Mouse (Mus musculus): ENCODE measurements around the gene Zscan2. TPM values are rescaled to one million over a fixed set of nuclear protein-coding genes. Genes with fewer than 3 reads are reported as not detected.

Gene Zscan2
- total RNA-seq (2021), result 1 to 10 TPM; 4.7 to 6.2 TPM
- long read RNA-seq, experiment 1, partial matches to known transcripts, result 0 of 4 reads
- long read RNA-seq, experiment 1, other reads (novel, unspliced or antisense), result 1 of 4 reads
- long read RNA-seq, experiment 2, partial matches to known transcripts, result 0 of 1 reads
- long read RNA-seq, experiment 2, other reads (novel, unspliced or antisense), result 0 of 1 reads

DNA sequence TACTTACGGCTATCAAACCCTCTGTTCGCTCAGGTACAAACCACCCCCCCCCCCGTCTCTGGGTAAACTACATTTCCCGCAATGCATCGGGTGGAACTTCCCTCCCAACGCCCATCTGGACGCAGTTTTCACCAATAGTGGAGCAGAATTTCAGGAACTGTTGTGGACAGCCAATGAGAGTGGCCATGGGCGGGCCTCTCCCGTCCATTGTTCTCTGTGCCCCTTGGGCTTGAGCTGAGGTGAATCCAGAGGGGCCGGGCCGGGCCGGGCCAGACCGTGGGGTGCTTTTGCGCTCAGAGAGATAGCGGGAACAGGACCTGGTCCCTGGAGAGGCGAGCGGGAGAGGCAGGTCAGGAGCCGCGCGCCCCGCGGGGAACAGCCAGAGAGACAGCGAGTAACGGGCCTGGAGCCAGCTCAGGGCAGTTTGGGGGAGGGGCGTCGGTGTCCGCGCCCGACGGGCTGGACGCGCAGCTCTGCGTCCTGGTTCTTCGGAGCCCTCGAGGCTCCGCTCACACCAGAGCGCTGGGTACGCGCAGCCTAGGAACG, at the start of gene Zscan2:
Gene Zscan2 (plus strand): TSS at position 192 of the 546 bp plus-strand sequence.
- DNase-seq, result peak; percentile 90 to 91

- peak; percentile 33 to 70 for DNase-seq
Observed at GRCm38 (mm10) chr7:80813397-80813796, 47.3 kb upstream of the Zscan2 start.

DNA sequence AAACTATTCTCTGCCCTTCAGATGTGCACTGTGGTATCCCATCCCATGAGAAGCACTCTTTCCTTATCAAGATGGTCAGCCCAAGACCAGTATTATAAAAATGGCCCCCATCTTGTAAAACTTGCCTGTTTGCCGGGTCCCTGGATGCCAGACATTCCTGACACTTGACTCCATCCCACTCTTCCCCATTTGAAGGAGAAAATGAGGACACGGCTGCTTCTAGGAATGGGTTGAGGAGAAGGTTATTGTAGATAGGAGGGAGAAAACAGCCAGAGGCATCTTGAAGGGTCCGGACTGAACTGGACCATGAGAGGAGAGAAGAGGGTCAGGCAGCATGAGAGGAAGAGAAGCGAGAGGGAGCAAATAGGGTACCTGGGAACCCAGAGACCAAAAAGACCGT, 44.1 kb upstream of the Zscan2 start:
- no peak for DNase-seq

- DNase-seq, result no peak
Observed at GRCm38 (mm10) chr7:80820838-80821237, 39.9 kb upstream of the Zscan2 start.

DNA sequence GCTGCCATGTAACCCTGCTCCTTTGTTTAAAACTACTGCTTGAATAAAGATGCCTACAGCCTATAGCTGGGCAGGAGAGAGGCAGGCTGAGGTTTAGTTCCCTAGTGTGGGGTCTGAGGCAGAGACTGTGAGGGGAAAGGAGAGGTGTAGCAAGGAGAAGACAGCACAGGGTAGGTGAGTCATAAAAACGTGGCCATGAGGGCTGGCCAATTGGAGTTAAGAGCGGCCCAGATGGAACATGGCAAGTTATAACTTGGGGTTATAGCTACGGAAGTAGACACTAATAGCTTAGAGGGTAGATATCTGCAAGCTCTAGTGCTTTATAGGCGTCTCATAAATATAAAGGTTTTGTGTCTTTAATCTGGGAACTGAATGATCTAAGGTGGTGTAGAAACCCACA, 37.5 kb upstream of the Zscan2 start:
- DNase-seq, result no peak

DNA sequence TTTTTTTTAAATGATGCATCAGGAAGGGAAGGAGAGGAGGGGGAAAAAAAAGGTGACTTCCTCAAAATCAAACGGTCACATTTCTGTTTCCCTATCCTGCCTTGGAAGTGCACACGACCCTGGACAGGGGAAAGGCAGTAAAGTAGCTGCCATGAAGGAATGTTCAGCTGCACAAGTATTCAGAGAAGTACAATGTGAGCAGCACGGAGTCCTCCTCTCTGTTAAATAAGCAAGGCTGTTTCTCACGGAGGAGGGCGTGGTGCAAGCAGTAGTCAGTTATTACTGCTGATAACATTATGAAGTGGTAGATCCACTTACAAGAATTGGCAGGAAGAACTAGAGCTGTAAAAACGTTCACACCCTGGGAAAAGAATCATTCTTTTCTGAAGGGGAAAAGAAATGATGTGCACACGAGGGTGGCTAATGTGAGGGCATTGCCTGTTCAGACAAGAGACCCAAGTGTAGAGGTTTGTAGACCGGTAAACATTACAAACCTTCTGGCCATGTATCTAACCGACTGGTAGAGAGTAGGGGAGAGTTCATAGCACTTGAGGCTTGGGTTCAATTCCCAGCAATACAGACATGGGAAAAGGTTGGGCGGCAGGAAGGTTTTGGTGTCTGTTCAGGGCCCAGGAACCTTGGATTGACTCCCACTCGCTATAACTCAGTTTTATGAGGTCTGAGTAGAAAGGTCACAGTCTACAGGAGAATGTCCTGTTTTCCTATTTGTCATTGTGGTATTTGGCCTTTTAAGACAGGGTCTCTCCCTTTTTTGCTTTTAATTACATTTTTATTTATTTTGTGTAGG, 36.6 kb upstream of the Zscan2 start:
- peak; percentile 45 to 53 for DNase-seq

DNA sequence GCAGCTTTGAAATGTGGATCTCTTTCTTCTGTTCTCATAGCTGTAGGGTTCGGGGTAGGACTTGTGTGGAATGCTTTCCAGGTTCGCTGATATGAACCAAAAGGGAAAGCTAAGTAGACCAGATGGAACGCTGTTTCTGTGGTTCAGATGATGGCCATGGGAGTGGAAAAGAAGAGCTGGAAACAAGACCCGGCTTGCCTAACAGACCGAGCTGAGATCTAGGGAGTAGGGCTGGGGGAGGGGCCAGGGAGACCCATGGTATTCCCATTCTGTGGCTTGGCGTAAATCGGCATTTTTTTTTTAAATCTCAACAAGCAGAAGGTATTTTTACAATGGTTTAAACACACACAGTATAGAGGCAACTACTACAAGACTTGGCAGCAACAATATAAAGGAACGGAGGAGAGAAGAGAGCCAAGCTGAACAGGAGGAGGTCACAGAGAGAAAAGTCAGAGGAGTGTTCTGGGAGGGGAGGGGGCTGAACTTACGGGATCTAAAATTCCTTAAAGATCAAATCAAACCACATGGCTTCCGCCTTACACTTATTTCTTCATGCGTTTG, 34.8 kb upstream of the Zscan2 start, which contains the start of gene Iqgap1:
Gene Iqgap1 (minus strand): TSS at position 132 of the 561 bp plus-strand sequence.
- DNase-seq, result no peak

DNA sequence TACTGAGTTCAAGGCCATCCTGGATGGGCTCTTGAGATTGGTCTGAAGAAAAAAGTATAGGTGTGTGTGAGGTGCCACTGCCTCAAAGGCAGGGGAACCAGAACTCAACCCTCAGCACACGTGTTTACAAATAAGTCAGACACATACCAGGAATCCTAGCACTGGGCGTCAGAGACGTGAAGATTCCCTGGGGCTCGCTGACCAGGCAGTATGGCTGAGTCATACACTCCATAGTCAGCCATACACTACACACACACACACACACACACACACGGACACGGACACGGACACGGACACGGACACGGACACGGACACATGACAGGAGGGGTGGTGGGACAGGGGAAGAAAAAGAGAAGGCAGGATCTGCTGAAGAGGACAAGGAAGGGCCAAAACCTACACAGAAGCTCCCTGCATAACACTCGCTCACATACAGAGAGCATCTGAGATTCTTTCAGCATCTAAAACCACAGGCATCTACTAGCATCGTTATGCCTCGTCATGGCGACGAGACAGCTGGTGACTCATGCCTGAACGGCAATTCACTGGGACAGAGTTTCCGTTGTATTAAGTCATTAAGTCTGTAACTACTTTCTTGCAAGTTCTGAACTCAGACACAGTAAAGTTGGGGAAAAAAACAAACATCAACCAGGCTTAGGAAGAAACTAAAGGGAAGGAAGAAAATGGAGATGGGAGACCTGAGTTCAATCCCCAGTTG, 32.4 kb upstream of the Zscan2 start:
- DNase-seq, result peak; percentile 74 to 82

- peak in 1 of 2 experiments; percentile 26 for DNase-seq
Observed at GRCm38 (mm10) chr7:80830193-80830803, 30.4 kb upstream of the Zscan2 start.

- peak in 1 of 2 experiments; percentile 62 for DNase-seq
Observed at GRCm38 (mm10) chr7:80832191-80832590, 28.5 kb upstream of the Zscan2 start.

- peak; percentile 56 to 69 for DNase-seq
Observed at GRCm38 (mm10) chr7:80832996-80833650, 27.6 kb upstream of the Zscan2 start.

- DNase-seq, result no peak
Observed at GRCm38 (mm10) chr7:80833651-80834532, 26.8 kb upstream of the Zscan2 start.

- DNase-seq, result no peak
Observed at GRCm38 (mm10) chr7:80835984-80836652, 24.6 kb upstream of the Zscan2 start.

DNA sequence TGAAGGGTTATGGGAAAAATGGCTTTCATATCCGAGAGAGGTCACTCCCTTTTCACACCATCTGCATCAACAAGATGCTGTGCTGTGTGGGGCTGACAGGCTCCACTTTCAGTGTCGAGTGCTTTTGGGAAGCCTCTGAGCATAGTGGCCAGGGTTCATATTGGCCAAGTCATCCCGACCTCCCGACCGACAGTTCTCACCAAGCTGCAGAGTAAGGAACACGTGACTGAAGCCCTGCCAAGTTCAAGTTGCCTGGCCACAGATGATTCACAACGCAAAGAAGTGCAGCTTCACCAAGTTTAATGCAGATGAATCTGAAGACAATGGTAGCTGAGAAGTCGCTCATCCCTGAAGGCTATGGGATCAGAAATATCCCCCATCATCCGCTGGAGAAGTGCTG, 23.0 kb upstream of the Zscan2 start:
- peak; percentile 71 to 80 for DNase-seq

DNA sequence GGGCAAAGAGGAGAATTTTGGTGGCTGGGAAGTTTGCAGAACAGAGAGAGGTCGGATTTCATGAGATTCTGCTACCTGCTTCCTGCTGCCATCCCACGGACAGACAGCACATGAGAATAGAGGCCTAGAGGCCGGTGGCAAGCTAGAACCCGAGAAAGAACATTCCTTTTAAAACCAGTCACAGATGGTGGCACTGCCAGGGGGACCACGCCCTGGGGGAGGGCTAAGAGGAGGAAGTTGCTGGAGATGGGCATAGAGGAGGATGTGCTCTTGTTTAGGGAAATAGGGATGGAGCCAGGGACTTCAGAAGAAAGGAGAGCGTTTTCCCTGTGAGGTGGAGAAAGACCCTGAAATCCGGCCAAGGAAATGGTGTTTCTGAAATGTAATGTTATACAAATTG, 22.5 kb upstream of the Zscan2 start:
- no peak for DNase-seq

- no peak for DNase-seq
Observed at GRCm38 (mm10) chr7:80839755-80840154, 21.0 kb upstream of the Zscan2 start.

- no peak for DNase-seq
Observed at GRCm38 (mm10) chr7:80840241-80840640, 20.5 kb upstream of the Zscan2 start.

DNA sequence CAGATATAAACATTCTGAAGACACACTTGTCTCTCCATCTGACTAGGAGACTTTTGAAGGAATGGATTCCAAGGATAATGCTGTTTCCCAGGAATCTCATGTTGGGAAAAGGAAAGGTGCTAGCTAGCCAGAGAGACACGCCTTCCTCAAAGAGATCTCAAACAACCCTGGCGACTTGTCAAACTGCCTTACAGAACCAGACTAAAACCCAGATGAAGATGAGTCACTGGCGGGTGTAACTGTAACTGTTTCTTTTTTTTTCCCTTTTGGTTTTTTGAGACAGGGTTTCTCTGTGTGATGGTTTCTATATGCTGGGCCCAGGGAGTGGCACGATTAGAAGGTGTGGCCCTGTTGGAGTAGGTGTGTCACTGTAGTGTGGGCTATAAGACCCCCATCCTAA, 19.8 kb upstream of the Zscan2 start:
- peak in 1 of 2 experiments; percentile 46 for DNase-seq

DNA sequence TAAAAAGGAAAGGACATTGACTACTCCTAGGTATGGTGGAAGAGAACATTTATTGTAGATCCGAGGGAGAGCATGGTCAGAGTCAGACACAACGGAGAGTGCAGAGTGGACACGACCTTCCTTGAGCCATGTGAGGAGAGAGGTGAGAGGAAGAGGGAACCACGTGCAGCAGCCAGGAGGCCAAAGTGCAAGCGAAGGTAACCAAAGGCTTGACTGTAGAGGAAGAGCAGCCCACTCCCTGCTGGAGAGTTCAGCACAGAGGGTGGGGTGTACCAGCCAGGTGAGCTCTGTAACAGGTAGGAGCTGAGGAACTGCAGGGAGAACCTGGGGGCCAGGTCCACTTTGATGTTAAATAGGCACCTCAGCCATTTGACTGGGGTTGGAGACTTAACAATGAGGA, 18.6 kb upstream of the Zscan2 start:
- DNase-seq, result no peak

DNA sequence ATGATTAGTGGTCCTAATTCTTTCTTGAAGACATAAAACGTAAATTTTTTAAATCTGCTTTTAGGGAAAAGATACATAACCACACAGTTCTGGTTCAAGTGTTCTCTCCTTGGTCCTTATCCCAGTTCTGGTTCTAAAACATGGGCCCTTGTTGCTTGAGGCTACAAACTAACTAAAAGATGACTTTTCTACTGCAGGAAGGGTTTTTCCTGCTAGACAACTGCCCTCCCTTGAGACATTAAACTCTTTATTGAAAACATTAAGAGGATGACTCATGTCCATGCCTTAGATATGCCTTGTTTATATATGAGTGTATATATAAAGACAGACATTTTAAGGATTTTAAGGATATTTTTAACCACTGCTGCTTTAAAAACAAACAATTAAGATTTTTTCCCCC, 17.5 kb upstream of the Zscan2 start:
- DNase-seq, result no peak
